Mouse (Mus musculus) hindbrain, embryonic 10.5 days (tissue): ENCODE measurements around the gene Pgrmc2. TPM values are rescaled to one million over a fixed set of nuclear protein-coding genes. Genes with fewer than 3 reads are reported as not detected.

ENCODE experiments used
- DNase-seq: peaks from one replicate; pipeline ENCODE4 v3.0.0-alpha.2; 2017; ENCODE audit warnings: low spot score
- H3K27ac ChIP-seq: fragments of 300-500 bp; sonication (generic); 2 replicates; pipeline ENCODE4 v1.5.1; 2016; ENCODE audit warnings: mild to moderate bottlenecking, moderate library complexity
- H3K27me3 ChIP-seq: fragments of 300-500 bp; sonication (generic); 2 replicates; pipeline ENCODE4 v1.6.1; 2016; ENCODE audit warnings: mild to moderate bottlenecking; ENCODE audit not compliant: poor library complexity, insufficient read depth, severe bottlenecking
- H3K36me3 ChIP-seq: fragments of 300-500 bp; sonication (generic); 2 replicates; pipeline ENCODE4 v1.6.1; 2016; ENCODE audit warnings: mild to moderate bottlenecking, moderate library complexity
- H3K4me1 ChIP-seq: fragments of 300-500 bp; sonication (generic); replicated peaks from 2 replicates; pipeline ENCODE4 v1.6.1; 2016; ENCODE audit warnings: mild to moderate bottlenecking
- H3K4me3 ChIP-seq: fragments of 300-500 bp; sonication (generic); 2 replicates; pipeline ENCODE4 v1.5.1; 2016; ENCODE audit warnings: mild to moderate bottlenecking, moderate library complexity
- H3K9me3 ChIP-seq: fragments of 300-500 bp; sonication (generic); 2 replicates; pipeline ENCODE4 v1.6.1; 2016; ENCODE audit warnings: mild to moderate bottlenecking, moderate library complexity
- WGBS: fragments of 180-500 bp; shearing (Covaris S2); methylation state at CpG from one replicate; pipeline ENCODE4 v1.1.7; 2016; 5-methylcytosine and 5-hydroxymethylcytosine counted together
- polyA plus RNA-seq: library from polyadenylated mRNA; unstranded; fragments of >200 nt; fragmentation: Nextera tagmentation; extraction: Ambion mirVana; gene quantifications from 2 replicates; pipeline ENCODE4 v1.2.1, GENCODE M21; 2016

The Pgrmc2 gene
- polyA plus RNA-seq, 1 experiment from 2014 or later = 29.8 TPM

DNA sequence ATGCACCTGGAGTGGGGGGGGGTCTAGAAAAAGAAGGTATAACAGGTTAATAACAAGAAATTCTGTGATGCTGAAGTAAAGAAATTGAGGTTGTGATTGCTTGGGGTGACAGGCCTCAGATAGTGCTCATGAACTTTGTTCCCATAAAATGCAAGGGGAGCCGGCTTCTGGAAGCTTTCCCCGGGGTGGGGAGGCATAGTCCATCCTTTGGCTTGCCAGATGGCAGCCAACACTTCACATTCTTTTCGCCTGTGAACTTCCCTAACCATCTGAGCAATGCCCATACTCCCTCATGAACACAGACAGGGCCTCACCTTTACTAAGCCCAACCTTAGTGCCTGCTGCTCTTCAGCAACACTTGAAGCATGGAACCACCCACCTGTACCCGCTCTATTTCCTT is 9.5 kb upstream of the Pgrmc2 start:
- H3K4me3 ChIP-seq = no peak overlapping the region
- no peak for DNase-seq
- WGBS = 84% methylated on average over 4 of the region's 4 CpGs
- no peak overlapping the region for H3K27ac ChIP-seq
- H3K4me1 ChIP-seq = no peaks in the 10 kb centered on the region
- no peaks in the 10 kb centered on the region for H3K27me3 ChIP-seq
- no peaks in the 10 kb centered on the region for H3K9me3 ChIP-seq
- no peaks in the 10 kb centered on the region for H3K36me3 ChIP-seq

DNA sequence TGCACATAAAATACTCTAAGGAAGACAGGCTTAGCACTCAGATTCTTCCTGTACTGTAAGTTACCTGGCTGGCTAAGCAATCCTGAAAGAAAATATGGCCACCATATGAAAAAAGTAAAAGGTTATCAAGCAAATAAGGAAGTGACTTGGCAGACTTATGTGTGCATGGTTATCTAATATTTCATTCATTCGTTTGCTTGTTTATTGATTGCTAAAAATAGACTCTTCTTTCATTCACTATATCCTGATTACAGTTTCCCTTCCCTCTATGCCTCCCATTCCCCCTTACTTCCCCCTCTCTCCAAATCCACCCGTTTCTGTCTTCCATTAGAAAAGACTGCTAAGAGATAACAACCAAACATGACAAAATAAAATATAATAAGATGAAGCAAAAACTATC is 8.0 kb upstream of the Pgrmc2 start:
- Histone ChIP-seq H3K4me1 (no peaks in the 10 kb centered on the region), H3K9me3 (no peaks in the 10 kb centered on the region), H3K36me3 (no peaks in the 10 kb centered on the region), H3K27me3 (no peaks in the 10 kb centered on the region), H3K27ac (no peak overlapping the region), H3K4me3 (no peak overlapping the region)
- no peak for DNase-seq
- 84% methylated on average over 2 of the region's 2 CpGs for WGBS

DNA sequence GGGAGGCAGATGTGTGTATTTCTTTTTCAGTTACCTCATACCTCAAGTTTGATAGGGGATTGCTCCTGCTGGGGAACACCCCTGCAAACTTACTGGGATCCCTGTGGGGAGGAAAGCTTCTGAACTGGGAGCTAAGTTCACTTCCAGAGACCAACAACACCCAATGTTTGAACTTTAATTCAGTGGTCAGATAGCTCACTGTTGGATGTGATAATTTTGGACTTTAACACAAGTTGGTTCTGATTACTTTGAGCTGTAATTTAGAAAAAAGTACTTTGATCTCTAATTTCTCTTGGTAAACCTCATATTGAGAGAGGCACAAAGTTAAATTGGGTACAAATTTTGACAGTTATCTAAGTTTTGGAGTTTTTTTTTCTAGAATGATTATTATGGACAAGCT is 4.2 kb upstream of the Pgrmc2 start:
- Histone ChIP-seq H3K27ac (no peak overlapping the region), H3K4me1 (peaks cover 12% of the 10 kb centered on the region), H3K27me3 (no peaks in the 10 kb centered on the region), H3K9me3 (no peaks in the 10 kb centered on the region), H3K4me3 (no peak overlapping the region), H3K36me3 (no peaks in the 10 kb centered on the region)
- DNase-seq = no peak

DNA sequence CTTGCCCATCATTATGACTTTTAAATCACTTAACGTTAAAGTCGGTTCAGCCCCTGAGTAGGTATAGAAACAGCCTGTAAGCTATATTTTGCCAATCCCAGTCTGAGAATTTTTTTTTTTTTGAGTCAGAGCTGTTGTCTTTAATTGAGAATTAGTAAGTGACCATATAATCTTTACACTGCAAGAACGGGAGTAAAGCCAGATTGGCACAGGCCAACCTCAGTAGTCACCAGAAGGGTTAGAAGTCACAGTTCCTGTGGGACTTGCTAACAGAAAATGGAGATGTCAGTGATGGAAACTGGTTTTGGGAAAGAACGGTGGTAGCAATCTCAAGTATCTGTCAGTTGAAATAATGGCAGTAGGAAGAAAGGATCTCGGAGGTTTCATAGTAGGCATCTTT is 1.6 kb upstream of the Pgrmc2 start:
- no peak for DNase-seq
- Histone ChIP-seq H3K36me3 (no peaks in the 10 kb centered on the region), H3K4me1 (peaks cover 28% of the 10 kb centered on the region), H3K4me3 (peak overlapping the region; percentile 78; the same call in 1 of the 2 replicates), H3K27me3 (no peaks in the 10 kb centered on the region), H3K9me3 (no peaks in the 10 kb centered on the region), H3K27ac (no peak overlapping the region)
- WGBS = 84% methylated on average over 5 of the region's 5 CpGs

DNA sequence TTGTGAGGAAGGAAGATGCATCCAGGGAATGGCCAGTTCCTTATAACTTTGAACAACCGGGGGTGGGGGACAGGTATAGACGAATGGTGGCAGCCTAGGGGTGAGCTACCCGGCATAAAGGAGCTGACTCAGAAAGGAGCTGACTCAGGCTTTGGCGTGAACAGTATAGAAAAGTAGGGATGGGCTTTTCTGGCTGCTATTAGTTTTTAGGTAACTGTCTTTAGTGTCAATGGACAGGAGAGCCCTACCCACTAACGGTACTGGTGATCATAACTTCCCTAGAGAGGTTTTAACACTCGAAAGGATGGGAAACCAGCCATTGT is 905 bp upstream of the Pgrmc2 start:
- Histone ChIP-seq H3K27me3 (no peaks in the 10 kb centered on the region), H3K36me3 (no peaks in the 10 kb centered on the region), H3K4me3 (peak overlapping the region; percentile 78), H3K27ac (peak overlapping the region; percentile 94), H3K9me3 (no peaks in the 10 kb centered on the region), H3K4me1 (peaks cover 28% of the 10 kb centered on the region)
- DNase-seq = no peak
- WGBS = 4% methylated on average over 6 of the region's 6 CpGs

GRCm38 (mm10) chr3:41082520-41082884 is 344 bp downstream of the Pgrmc2 start:
- H3K36me3 ChIP-seq = 0 out of 2 replicates have a peak, but pooled peaks cover 9% of the 10 kb centered on the region
- DNase-seq = no peak
- peak overlapping the region; percentile 78 for H3K4me3 ChIP-seq
- no peaks in the 10 kb centered on the region for H3K27me3 ChIP-seq
- WGBS = under 1% methylated on average over 43 of the region's 43 CpGs
- H3K4me1 ChIP-seq = peaks cover 28% of the 10 kb centered on the region
- no peaks in the 10 kb centered on the region for H3K9me3 ChIP-seq
- peak overlapping the region; percentile 94 for H3K27ac ChIP-seq

DNA sequence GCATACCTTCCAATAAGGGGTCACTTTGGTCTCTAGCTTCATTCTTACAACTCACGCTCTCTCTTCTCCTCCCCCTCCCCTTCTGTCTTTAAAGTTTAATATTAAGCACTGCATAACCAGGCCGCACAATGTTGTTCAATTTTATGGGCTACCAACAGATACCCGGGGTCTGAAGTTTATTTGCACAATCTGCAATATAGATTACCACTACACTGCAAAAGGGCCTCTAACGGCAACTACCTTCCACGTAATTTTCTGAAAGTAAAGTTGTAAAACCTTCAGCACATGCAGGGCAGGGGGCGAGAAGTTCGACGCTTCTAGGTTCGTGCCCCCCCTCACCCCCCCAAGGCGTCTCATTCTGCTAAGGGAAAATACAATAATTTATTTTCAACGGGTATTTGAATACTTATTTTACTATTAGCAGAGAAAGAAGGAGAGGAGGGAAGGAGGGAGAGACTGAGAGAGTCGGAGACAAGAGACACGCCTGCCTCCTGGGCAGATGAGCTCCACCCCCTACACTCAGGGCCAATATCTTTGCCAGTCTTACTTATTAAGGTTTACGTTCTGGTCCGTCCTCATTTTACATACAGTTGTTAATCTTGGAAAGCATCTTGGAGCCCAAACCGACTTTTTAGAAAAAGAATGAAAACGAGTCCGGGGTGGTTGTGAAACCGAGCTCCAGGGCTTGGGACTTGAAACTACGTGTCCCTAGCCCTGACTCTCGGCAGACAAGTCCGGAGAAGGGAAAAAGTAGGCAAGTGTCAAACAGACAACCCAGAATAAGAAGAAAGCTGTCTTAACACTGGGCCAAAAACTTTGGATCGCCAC is 1.2 kb downstream of the Pgrmc2 start:
- Histone ChIP-seq H3K27me3 (no peaks in the 10 kb centered on the region), H3K9me3 (no peaks in the 10 kb centered on the region), H3K27ac (peak overlapping the region; percentile 94), H3K4me1 (peaks cover 28% of the 10 kb centered on the region), H3K4me3 (peak overlapping the region; percentile 78), H3K36me3 (0 out of 2 replicates have a peak, but pooled peaks cover 10% of the 10 kb centered on the region)
- 5% methylated on average over 23 of the region's 23 CpGs for WGBS
- DNase-seq = peak; percentile 44

- Histone ChIP-seq H3K27me3 (no peaks in the 10 kb centered on the region), H3K27ac (no peak overlapping the region), H3K4me1 (peaks cover 28% of the 10 kb centered on the region), H3K9me3 (no peaks in the 10 kb centered on the region), H3K36me3 (0 out of 2 replicates have a peak, but pooled peaks cover 10% of the 10 kb centered on the region), H3K4me3 (peak overlapping the region; percentile 78)
- 51% methylated on average over 3 of the region's 3 CpGs for WGBS
- no peak for DNase-seq
Observed at GRCm38 (mm10) chr3:41080724-41081123, 2.1 kb downstream of the Pgrmc2 start.

DNA sequence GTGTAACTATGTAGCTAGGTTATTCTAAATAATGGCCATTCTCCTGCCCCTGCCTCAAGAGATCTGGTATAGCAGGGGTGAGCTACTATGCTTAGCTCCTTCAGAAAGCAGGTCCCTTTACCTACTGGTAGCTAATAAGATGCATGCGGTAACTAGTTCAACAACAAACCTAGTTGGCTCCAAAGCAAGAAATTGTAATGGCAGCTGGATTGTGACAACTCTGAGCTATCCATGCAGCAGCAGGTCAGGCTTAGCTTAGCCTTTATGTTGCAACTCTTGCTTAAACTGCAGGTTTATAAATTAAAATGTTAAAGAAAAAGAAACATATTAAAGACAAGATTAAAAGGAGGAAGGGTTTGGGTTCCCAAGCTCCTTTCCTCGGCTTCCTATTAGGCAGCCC is 4.2 kb downstream of the Pgrmc2 start:
- no peak for DNase-seq
- H3K4me1 ChIP-seq = peaks cover 18% of the 10 kb centered on the region
- no peak overlapping the region for H3K4me3 ChIP-seq
- no peak overlapping the region for H3K27ac ChIP-seq
- H3K9me3 ChIP-seq = no peaks in the 10 kb centered on the region
- H3K27me3 ChIP-seq = no peaks in the 10 kb centered on the region
- 0 out of 2 replicates have a peak, but pooled peaks cover 10% of the 10 kb centered on the region for H3K36me3 ChIP-seq
- 97% methylated on average over 2 of the region's 2 CpGs for WGBS

DNA sequence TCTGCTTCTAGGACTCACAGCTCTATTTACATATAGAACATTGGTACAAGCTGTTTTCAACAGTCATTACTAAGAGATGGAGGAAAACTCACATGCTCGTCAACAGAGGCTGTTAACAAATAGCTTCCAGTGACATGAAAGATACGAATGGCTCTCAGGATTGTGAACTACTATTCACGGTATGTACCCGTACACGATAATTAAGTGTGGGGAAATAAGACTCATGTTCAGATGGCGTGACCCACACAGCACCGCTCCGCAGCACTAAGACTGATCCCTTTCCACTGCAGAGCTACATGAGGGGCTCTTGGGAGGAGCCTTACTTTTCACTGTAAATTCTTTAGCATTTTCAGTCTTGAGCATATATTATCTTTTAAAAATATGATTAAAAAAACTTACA is 7.5 kb downstream of the Pgrmc2 start:
- WGBS = 91% methylated on average over 8 of the region's 8 CpGs
- no peaks in the 10 kb centered on the region for H3K9me3 ChIP-seq
- H3K27ac ChIP-seq = no peak overlapping the region
- 0 out of 2 replicates have a peak, but pooled peaks cover 10% of the 10 kb centered on the region for H3K36me3 ChIP-seq
- no peaks in the 10 kb centered on the region for H3K27me3 ChIP-seq
- no peak for DNase-seq
- no peak overlapping the region for H3K4me3 ChIP-seq
- peaks cover 2% of the 10 kb centered on the region; the same call in 1 of the 2 replicates for H3K4me1 ChIP-seq

DNA sequence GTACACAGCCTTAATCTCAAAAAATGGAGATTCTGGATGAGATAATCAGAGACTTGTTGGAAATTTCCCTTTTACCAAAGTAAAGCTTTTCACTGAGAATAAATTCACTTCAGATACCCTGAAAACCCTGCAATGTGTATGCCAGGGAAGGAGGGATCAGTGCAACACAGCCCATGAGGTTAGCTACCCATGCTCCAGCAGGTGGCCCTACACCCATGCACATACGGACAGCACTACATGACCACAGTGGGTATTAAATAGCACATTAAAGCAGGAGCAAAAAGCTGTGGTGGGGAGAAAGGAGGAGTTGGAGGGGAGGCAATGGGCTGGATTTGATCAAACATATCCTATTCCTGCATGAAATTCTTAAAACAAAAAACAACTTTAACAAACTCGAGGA is 12.3 kb downstream of the Pgrmc2 start:
- peaks cover 46% of the 10 kb centered on the region for H3K36me3 ChIP-seq
- H3K27ac ChIP-seq = no peak overlapping the region
- 82% methylated on average over 2 of the region's 2 CpGs for WGBS
- H3K9me3 ChIP-seq = no peaks in the 10 kb centered on the region
- no peaks in the 10 kb centered on the region for H3K4me1 ChIP-seq
- no peak for DNase-seq
- no peaks in the 10 kb centered on the region for H3K27me3 ChIP-seq
- no peak overlapping the region for H3K4me3 ChIP-seq

DNA sequence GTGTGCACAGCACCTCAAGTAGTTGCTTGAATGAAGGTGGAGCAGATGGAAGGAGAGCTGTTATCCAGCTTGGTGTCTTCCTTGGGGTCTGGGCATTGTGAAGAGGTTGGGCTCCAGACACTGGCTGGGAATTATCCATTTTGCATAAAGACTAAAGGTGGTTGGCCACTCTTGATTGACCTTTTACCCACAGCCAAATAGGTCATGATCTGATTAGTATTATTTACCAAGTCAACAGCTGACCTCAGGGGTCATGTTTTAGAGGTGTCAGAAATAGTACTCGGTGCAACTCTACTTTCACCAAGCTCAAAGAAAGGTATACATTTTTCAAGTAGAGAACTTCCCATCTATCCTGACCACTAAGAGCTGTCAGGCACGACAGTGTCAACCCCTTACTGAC is 17.5 kb downstream of the Pgrmc2 start:
- WGBS = 80% methylated on average over 2 of the region's 2 CpGs
- Histone ChIP-seq H3K4me3 (no peak overlapping the region), H3K27ac (no peak overlapping the region), H3K9me3 (no peaks in the 10 kb centered on the region), H3K27me3 (no peaks in the 10 kb centered on the region), H3K36me3 (peaks cover 74% of the 10 kb centered on the region), H3K4me1 (no peaks in the 10 kb centered on the region)
- no peak for DNase-seq

GRCm38 (mm10) chr3:41062758-41063157 is 20.1 kb downstream of the Pgrmc2 start:
- DNase-seq = no peak
- H3K27ac ChIP-seq = no peak overlapping the region
- no peaks in the 10 kb centered on the region for H3K27me3 ChIP-seq
- no peaks in the 10 kb centered on the region for H3K4me1 ChIP-seq
- H3K36me3 ChIP-seq = peaks cover 48% of the 10 kb centered on the region
- no peaks in the 10 kb centered on the region for H3K9me3 ChIP-seq
- no peak overlapping the region for H3K4me3 ChIP-seq
- WGBS = 93% methylated on average over 2 of the region's 2 CpGs
